Mouse (Mus musculus) frontal cortex, adult 2 months (tissue): Measurements from ENCODE around the gene Olfr1393. TPM values are rescaled to one million over a fixed set of nuclear protein-coding genes. Genes with fewer than 3 reads are reported as not detected.
A peak's percentile ranks its signal among the peaks of the same experiment; 100 is the strongest.
"Not testable (repeated sequence)": the region's sequence is repeated elsewhere in the genome, so short reads cannot be mapped to it uniquely, and the experiment has no call there.

Experiments used
- DNase-seq, 2 experiments: peaks; one replicate each; pipeline ENCODE4 v3.0.0; 2022; ENCODE audit warnings: low spot score in 1 of 2; ENCODE audit errors: extremely low spot score in 1 of 2
- polyA plus RNA-seq: library from polyadenylated mRNA; depleted of rRNA; stranded (reverse); fragments of >200 nt; gene quantifications from 2 replicates; pipeline ENCODE4 v1.2.3, GENCODE M21; 2012; rRNA removed

Olfr1393 gene
- polyA plus RNA-seq, 1 experiment, result 0.48 TPM

GRCm38 (mm10) chr11:49284982-49285381, 6.9 kb downstream of the Olfr1393 start, which contains the start of gene Olfr1392:
Gene Olfr1392, plus strand, starts transcription at chr11:49285282.
- not testable (repeated sequence) for DNase-seq

- DNase-seq, result peak; percentile 62 to 64
Observed at GRCm38 (mm10) chr11:49287251-49287650, 9.1 kb downstream of the Olfr1393 start.

GRCm38 (mm10) chr11:49292777-49293176, 14.7 kb downstream of the Olfr1393 start:
- DNase-seq, result peak; percentile 32 to 71

GRCm38 (mm10) chr11:49304441-49304840, 26.3 kb downstream of the Olfr1393 start, which contains the start of gene Olfr10:
Gene Olfr10, plus strand, starts transcription at chr11:49304741.
- no peak for DNase-seq

GRCm38 (mm10) chr11:49308547-49308946, 30.4 kb downstream of the Olfr1393 start:
- not testable (repeated sequence) for DNase-seq

- DNase-seq, result no peak
Observed at GRCm38 (mm10) chr11:49322442-49322841, 44.3 kb downstream of the Olfr1393 start, which contains the start of gene Olfr1391. Gene Olfr1391, plus strand, starts transcription at chr11:49322742.

GRCm38 (mm10) chr11:49326726-49327125, 48.6 kb downstream of the Olfr1393 start:
- DNase-seq, result peak; percentile 28 to 47

GRCm38 (mm10) chr11:49329686-49330085, 51.6 kb downstream of the Olfr1393 start:
- peak in 1 of 2 experiments; percentile 27 for DNase-seq

Other genes starting within 250 kb of the Olfr1393 start
- gene 9930111J21Rik2, start 227.1 kb upstream of the Olfr1393 start, polyA plus RNA-seq, result 1.3 TPM in 2 replicates
- gene Tgtp2, start 214.1 kb upstream of the Olfr1393 start, polyA plus RNA-seq, result 1.4 and 1.6 TPM in 2 replicates
- gene Ifi47, start 201.7 kb upstream of the Olfr1393 start, polyA plus RNA-seq, result 1.7 and 2.0 TPM in 2 replicates
- not detected in 2 replicates for gene Olfr1396, start 163.4 kb upstream of the Olfr1393 start, polyA plus RNA-seq
- gene Olfr1395, start 136.0 kb upstream of the Olfr1393 start, polyA plus RNA-seq, result 0.04 and 0.11 TPM in 2 replicates
- not detected in 2 replicates for gene Olfr1394, start 123.9 kb upstream of the Olfr1393 start, polyA plus RNA-seq
- gene Btnl9, start 91.1 kb upstream of the Olfr1393 start, polyA plus RNA-seq, result 0.02 TPM in 1 of 2 replicates, not detected in the other
- gene Zfp62, start 75.0 kb upstream of the Olfr1393 start, polyA plus RNA-seq, result 24.2 and 26.4 TPM in 2 replicates
- 58.5 and 65.0 TPM in 2 replicates for gene Mgat1, start 34.1 kb upstream of the Olfr1393 start, polyA plus RNA-seq
- 0.11 and 0.18 TPM in 2 replicates for gene Olfr1392, start 7.0 kb downstream of the Olfr1393 start, polyA plus RNA-seq
- not detected in 2 replicates for gene Olfr10, start 26.4 kb downstream of the Olfr1393 start, polyA plus RNA-seq
- gene Olfr1391, start 44.4 kb downstream of the Olfr1393 start, polyA plus RNA-seq, result not detected in 2 replicates
- not detected in 2 replicates for gene Olfr1390, start 56.9 kb downstream of the Olfr1393 start, polyA plus RNA-seq
- gene Olfr1389, start 144.8 kb downstream of the Olfr1393 start, polyA plus RNA-seq, result 0.02 and 0.11 TPM in 2 replicates
- 0.10 and 0.19 TPM in 2 replicates for gene Olfr1388, start 158.3 kb downstream of the Olfr1393 start, polyA plus RNA-seq
- gene Olfr1387, start 177.0 kb downstream of the Olfr1393 start, polyA plus RNA-seq, result not detected in 2 replicates
- gene Olfr1386, start 186.7 kb downstream of the Olfr1393 start, polyA plus RNA-seq, result not detected in 2 replicates
- gene Olfr1385, start 210.8 kb downstream of the Olfr1393 start, polyA plus RNA-seq, result 0.02 TPM in 1 of 2 replicates, not detected in the other
- gene Olfr1384, start 228.4 kb downstream of the Olfr1393 start, polyA plus RNA-seq, result 0.11 TPM in 1 of 2 replicates, not detected in the other
- gene Olfr1383, start 241.3 kb downstream of the Olfr1393 start, polyA plus RNA-seq, result not detected in 2 replicates
- gene Olfr1382, start 249.9 kb downstream of the Olfr1393 start, polyA plus RNA-seq, result 0.04 TPM in 1 of 2 replicates, not detected in the other